Mouse (Mus musculus): Measurements from ENCODE around the gene Btbd19.

Gene Btbd19

DNA sequence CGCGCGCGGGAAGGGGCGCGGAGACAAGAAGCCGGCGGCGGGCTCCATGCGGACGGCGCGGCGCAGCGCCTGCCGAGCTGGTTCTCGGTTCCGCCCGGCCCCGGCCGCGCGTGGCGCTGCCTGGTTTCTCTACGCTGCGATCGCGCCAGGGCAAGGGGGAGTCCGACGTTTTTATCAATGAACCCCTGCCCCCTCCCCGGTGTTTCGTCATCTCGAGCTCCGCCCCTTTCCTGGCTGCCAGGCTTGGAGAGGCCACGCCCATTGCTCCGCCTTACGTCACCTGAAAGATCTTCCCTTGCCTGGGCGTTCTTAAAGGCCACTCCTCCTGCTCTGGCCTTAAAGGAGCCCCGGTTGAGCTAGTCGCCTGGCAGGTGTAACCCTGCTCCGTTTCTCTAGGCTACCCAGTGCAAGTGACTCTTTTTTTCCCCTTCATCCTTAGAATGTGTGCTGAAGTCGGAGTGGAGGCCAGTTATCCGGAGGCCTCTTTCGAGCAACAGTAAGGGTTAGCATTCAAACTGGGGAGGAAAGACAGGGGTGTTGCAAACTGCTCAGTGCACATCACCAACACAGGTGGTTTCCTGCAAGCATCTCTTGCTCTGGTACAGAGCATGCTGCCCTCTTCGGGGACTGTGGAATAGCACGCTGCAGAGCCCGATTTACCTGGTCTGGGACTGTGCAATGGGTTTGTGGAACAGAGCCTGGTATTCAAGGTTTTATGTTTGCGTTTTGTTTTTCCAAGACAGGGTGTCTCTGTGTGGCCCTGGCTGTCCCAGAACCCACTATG, 8.5 kb upstream of the Btbd19 start, which contains the start of gene Plk3:
Gene Plk3 (minus strand): TSS at position 147 of the 784 bp plus-strand sequence.
- peak; percentile 98 to 99 for DNase-seq

DNA sequence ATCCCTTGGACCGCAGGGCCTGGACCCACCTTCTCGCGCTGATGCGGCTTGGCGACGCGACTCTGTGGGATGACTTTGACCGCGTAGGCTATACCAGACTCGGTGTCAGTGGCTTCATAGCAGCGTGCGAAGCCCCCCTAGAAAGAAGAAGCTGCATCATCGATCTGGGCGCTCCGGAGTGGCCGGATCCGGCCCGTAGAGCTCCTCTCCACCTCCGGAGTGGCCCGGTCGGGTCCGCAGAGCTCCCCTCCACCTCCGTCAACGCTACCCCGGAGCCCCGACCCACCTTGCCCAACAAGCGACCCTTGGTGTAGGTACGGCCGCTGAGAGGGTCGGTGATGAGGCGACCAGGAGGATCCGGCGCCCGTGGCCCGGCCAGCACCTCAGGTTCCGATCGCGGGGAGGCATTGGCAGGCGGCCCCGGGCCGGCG, 7.9 kb upstream of the Btbd19 start:
- no peak for DNase-seq

DNA sequence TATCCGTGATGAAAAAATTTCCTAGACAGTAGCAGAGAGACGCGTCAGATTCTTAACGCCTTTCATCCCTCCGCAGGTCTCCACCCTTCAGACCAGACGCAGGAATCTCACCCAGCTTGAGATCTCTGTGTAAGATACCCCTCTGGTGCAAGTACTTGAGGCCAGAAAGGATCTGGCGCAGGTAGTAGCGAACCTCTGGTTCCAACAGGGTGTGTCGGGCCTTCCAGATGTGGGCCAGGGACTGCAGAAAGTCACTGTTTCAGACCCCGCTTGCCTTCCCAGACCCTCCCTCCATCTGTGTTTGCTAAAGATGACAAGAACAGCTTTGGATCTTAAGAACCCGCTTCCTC, 7.2 kb upstream of the Btbd19 start:
- DNase-seq, result no peak

DNA sequence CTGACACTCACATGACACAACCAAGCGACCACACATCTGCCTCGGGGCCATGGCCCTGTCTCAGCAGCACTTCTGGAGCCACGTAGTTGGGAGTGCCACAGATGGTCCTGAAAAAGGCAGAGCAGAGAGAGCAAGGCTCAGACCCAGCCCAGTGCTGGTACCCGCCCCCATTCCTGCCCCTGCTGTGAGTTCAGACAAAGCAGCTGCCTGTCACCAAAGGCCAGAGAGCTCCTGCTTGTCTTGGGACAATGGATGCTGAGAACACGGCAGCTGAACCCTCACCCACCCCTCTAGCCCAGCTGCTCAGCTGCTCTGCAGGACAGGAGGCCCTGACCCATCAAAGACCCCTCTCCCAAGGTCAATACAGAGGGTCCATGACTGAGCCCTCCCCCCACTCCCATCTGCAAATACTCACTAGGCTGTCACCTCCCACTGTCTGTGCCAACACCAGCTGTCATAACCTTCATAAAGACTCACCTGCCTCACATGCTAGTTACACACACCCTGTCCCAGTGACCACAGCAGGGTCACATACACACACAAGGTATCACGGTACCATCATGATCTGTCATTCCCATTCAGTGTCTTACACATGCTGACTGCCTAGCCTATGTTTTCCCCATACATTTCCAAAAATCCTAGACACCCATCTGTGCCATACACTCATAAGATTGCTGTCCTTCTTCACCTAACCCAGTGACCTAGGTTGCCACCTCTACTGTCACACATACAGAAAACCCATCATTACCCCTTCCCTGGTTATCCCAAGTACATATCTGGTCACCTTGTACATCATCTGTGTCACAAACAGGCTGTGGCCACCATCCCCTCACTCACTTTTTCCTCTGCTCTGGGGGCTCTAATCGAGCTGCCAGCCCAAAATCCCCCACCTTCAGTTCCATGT, 6.6 kb upstream of the Btbd19 start:
- no peak for DNase-seq

DNA sequence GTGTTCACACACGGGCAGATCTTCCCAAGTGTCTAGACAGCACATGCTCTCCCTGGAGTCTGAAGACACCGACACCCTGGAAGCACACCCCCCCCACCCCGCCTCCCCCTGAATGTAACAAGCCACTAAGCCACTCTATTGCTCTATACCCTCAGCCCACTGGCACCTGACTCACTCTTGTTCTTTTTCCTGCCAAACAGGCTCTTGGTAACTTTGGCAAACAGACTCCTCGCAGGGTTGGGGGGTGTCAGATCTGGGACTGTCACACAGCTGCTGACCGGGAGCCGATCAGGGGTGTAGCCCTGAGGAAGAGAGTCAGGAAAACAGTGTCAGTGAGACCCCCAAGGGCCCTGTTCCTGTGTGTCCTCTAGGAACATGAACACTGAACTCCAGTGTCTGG, 5.7 kb upstream of the Btbd19 start:
- DNase-seq, result no peak

DNA sequence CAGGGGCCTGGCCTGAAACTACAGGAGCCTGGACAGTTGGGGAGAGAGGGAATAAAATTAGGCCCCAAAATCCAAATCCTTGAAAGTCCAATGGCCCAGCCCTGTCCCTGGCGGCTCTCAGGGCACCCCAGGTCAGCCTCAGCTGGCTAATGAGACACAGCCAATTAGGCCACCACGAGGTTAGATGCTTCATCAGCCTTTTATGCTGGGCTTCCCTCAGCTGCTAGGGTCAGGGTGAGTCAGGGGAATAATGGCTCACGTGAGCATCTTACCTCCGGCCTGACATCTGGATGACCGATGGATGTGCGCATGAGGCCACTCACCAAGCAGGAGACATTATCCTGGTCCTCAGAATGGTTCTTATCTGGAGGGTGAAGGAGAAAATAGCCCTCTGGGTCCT, 5.3 kb upstream of the Btbd19 start:
- no peak for DNase-seq

DNA sequence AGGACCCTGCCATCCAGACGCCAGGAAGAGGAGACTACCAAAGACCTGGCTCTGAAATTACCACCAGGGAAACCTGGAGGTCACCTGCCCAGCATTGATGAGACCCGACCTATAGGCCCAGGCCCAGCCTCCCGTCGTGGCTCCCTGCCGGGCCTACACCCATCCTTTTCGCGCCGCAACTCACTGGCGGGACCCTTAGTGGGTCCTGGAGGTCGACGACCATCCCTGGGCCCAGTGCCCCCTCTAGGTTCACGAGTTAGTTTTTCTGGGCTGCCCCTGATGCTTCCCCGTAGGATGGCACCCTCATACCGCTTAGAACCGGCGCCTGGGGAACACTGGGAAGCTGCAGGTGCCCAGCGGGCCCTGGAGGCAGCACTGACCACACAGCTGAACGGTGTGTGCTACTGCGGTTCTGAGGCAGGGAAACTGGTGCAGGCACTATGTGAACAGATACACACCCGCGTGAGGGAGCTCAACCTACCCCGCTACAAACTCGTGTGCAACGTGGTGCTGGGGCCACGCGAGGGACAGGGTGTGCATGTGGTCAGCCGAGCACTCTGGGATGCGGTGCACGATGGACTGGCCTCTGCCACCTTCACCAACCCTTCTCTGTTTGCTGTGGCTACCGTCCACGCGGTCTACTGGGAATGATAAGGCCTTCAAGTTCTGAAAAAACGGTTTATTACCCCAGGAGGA, 2.6 kb upstream of the Btbd19 start:
- DNase-seq, result no peak

DNA sequence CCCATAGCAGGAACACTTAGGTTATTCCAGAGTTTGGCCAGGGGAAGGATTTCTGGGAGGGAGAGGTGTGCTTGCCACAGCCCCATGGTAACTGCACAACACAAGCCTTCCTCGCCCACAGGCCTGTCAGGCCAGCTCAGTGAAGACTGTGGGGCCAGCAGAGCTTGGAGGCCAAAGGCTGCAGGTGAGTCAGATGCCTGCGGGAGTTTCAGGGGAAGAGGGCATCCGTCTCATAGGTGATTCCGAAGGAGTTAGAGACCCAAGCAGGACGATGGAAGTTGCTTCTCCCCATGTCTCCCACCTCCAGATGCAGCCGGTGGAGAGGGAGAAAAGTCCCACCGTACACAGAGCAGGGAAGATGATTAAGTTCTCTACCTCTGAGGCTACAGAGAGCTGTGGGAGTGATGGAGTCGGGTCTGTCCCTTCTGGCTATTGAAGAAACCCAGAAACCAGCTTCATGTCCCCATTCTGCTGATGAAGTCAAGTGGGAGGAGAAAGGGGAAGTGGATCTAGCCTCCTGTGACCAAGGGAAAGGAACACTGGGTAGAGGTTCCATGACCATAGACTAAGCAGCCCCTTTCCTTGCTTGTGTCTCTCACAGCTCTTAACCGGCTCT, 1.3 kb upstream of the Btbd19 start, which contains the start of gene Tctex1d4:
Gene Tctex1d4 (plus strand): TSS at position 120 of the 616 bp plus-strand sequence.
- peak; percentile 31 to 32 for DNase-seq

DNA sequence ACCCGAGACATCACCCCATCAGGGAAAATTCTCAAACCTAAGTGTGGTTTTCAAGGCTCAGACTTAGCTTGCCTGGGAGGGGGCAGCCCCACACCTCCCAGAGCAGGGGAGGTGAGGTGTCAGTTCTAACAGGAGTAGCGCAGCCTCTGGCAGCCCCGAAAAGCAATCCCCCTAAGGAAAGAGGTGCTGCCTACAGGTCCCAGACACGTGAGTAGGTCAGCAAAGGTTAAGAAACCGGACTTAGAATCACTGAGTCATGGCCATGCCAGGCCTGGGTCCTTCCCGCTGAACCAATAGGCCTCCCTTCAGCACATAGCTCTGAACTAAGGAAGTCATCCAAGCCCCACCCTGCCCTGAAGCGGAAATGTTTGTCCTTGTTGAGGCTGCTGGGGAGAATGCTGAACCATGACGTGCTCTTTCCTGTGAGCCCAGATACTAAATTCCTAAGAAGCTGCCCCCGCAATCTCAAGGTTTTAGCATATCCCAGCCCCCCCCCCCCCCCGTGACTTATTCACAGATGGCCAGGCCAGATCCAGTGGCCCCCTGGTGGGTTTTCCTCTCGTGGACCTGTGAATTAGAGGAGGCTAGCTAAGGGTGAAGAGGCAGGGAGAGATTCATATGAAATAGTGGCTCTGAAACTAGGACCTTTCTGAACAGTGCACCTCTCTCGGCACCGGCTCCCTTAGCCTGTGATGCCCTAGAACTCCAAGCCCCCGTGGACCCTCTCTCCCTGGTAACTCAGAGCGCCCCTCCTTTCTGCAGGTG, 567 bp upstream of the Btbd19 start:
- DNase-seq, result peak; percentile 57 to 64

DNA sequence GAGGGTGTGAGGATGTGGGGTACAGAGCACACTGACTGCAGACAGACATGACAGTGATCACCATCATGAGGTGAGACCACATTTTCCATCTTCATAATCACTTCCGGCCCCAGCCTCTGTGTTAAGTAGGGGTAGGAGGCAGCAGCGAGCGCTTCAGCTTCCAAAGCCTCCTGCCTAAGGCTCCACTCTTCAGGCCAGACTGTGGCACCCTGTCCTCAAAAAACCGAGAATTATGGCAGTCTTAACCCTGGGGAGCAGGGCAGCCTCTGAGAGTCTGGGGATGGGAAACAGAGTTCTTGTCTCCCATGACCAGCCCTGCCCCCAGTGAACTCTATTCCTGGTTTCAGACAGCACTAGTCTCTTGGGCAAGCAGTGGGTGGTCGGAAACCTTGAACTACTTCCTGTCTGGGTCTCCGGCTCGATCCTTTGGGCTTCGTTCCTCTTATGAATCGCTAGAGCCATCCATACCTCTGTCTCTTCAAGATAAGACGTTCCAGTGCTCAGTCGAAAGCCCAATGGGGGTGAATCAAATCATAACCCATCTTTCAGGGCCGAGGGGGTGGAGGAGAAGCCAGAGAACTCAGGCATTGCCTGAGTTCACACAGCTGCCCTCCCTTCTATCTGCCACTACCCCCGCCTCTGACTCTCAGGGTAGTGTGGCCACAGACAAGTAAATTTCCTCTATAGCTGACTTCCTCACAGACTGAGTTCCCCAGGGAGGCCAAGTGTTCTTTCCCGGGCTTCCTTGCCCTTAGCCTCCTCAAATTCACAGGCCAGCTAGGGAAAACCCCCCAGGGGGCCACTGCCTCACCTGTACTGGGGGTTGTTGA, 792 bp downstream of the Btbd19 start:
- peak; percentile 70 to 73 for DNase-seq

DNA sequence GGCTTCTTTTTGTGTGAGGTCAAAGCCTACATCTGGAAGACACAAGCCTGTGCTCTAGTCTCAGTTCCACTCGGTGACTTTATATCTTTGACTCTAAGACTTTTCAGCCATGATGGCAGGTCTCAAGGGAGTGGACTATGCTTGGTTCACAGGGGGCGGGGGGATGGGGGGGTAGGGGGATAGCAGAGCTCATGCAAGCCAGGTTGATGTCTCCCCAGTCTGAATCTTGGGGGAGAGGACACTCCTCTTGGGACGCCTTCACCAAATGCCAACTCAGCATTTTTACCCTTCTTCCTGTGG, 1.4 kb downstream of the Btbd19 start:
- no peak for DNase-seq

DNA sequence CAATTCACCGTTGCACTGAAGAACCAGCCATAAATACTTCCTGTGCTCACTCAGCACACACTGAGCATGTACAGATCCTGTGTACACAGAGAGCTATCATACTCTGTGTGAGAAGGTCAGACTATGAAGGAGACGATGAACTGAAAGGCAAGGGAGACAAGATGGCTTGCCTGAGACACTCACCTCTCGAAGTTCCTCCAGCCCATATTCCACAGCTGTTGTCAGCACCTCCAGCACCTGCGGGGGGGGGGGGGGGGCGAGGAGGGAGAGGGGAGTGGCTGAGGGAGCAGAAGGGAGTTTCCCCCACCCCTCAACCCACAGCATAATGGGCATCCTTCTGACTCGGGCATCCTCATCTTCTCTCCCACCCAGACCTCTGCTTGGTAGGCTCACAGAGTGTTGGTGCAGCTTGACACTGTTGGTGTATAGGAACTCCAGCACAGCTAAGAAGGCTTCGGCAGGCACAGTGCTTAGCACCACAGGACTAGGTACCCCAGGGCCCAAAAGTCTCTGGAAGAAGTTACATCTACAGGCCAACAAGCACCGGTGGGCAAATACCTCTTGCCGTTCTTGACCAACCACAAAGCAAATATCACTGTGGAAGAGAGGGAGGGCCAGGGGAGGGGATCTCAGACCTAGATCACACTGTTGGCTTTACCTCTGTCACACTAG, 1.8 kb downstream of the Btbd19 start:
- DNase-seq, result peak; percentile 9 to 22

DNA sequence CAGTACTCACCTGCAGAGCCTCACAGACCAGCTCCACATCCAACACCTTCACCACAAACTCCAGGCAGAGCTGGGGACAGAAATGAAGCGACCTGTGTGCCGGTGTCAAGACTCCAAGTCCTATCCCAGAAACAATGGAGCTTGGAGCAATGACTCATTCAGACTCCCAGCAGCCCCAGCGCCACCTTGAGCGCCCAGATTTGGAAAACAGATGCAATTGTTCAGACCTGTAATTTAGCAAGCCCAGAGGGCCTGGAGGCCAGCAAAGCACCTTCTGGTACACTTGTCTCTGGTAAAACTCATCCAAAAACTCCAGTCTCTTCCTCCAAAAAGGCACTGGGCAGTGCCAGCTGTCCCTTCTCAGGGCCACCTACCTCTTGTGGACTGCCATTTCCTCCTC, 3.3 kb downstream of the Btbd19 start:
- DNase-seq, result no peak

DNA sequence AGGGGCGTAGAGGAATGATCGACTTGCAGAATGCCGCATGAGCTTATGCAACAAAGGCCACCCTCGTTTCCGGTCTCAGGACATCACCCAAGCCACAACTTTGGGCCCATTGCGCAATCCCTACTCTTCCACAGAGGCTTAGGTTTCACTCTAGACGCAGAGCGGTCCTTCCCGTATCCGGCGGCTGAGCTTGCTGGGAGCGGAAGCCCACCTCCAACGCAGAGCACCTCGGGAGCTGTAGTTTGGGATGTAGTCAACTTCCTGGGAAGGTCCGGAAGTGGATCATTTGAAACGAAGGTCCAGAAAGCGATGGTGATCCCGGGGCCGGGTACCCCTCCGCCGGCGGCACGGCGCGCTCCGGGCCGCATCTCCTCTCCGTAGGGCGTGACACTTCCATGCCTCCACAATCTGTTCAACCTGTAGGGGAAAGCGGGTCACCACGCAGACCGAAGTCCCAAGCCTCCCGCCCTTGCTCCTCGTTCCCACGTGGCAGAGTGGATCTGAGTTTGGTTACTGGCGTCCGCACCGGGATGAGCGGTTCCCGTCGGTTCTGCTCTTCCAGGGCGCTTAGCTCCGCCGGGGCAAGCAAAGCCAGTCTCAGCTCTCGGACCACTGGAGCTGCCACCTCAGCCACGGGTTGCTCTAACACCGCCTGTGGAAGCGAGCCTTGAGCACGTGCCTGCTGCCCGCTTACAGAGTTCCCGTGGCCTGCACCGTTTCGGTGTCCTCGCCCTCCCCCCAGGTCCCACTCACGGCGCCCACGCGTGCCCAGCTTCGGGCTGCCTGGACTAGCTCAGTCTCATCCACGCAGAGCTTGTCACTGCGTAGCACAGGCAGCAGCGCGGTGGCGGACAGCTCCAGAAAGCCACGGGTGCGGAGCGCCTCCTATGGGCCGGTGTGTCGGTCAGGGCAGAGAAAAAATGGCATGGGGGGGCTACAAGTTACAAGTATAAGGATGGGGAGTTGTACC, 4.8 kb downstream of the Btbd19 start:
- DNase-seq, result peak; percentile 90 to 91

DNA sequence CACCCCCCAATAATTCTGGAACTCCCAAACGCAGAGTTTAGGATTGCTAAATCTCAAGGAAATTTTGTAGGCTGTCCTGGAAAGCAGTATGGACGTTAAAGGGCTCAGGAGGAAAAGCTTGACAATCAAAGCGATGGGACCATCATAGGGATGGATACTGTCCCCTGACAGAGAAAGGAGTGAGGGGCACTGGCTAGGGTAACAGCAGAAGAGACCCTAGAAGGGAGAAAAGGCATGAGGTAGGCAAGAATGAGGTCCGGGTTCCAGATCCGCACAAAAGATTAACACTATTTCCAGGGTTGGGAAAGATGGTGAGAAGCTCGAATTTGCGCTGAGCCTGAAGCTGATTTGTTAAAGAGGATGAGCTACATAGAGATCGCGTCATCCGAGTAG, 5.5 kb downstream of the Btbd19 start:
- DNase-seq, result no peak

DNA sequence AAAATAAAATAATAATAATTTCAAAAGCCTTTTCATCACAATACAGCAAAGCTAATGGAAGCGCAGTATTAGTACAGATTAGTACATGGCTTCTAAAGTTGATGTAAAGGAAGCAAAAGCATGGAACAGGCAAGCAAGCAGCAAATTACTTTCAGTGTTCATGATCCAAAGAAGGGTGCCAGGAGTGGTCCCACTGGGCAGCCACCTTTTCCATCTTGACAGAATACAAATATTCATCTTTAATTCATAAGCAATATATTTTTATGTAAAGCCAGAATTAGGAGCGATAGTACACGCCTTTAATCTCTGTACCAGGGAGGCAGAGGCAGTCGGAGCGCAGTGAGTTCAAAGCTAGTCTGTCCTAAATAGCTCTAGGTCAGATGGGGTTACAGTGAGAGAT, 5.9 kb downstream of the Btbd19 start:
- no peak for DNase-seq

DNA sequence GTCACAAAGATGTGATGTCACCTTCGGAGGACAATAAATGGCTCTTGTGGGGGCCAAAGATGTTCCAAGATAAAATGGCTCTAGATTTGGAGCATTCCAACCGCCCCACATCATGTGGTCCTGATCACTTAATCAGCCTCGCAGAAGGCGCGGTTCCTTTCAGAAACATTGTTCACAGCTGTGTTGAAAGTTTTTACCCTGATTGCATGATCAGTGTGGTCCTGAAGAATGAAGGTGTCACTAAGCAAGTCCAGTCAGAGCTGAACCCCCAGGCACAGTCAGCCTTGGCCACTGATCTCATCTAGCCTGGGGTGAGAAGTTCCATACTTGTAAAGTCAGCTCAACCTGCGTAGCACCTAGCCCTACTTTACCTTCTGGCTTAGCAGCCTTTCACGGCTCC, 7.6 kb downstream of the Btbd19 start:
- no peak for DNase-seq

DNA sequence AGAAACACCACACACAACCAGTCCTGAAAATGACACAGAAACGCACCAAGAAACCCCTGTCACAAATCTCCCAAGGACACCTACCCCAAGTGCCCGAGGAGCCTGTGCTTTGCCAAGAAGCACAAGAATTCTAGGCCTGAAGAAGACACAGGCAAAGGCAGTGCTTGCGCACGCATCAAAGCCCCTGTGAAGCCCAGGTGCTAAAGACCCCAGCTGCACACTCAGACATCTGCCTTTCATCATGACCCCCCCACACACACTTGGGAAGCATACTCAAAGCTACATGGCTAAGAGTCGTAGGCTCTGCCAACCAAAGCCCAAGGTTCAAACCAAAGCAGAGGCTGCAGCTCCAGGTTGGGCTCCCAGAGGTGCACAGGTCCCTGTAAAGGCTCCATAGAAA, 9.9 kb downstream of the Btbd19 start:
- DNase-seq, result no peak

DNA sequence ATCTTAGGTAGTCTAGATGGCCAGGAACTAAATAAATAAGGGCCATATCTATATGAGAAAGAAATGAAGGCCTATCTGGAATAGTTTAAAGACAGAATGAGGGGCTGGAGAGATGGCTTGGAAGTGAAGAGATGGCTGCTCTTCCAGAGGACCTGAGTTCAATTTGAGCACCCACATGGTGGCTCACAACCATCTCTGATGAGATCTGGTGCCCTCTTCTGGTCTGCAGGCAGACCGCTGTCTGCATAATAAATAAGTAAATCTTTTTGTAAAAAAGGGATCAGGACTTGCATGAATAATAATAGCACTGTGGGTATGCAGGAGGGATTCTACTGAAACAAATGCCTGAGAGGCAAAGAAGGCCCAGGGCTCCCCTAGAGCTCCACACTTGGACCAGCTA, 12.3 kb downstream of the Btbd19 start:
- DNase-seq, result no peak

DNA sequence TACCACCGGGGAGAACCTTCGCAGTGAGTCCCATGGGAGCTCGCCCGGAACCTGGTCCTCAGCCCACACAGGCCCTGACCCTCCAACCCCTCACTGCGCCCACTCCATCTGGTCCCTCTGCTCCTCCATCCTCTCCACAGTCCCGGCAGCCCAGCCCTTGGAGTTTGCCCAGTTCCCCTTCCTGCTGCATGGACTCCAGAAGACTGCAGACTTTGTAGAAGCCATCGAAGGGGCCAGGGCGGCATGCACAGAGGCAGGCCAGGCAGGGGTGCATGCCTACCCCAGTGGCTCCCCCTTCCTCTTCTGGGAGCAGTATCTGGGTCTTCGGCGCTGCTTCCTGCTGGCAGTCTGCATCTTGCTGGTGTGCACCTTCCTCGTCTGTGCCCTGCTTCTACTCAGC, 14.5 kb downstream of the Btbd19 start:
- no peak for DNase-seq
